Mouse (Mus musculus): ENCODE data around the gene Gatd1. TPM values are rescaled to one million over a fixed set of nuclear protein-coding genes. Genes with fewer than 3 reads are reported as not detected.
A peak's percentile ranks its signal among the peaks of the same experiment; 100 is the strongest.

Gatd1 gene
- total RNA-seq, 1 experiment = 25.9 TPM

GRCm38 (mm10) chr7:141418970-141419369 is 5.0 kb upstream of the Gatd1 start:
- DNase-seq (ENCODE audit: low read depth, low spot score) = no peak
- H3K4me3 ChIP-seq (ENCODE audit: insufficient read depth in 1 of 2, low read depth in 1 of 2, low read length in 2 of 2, poor library complexity in 1 of 2, severe bottlenecking in 1 of 2) = no peak overlapping the region
- H3K36me3 ChIP-seq (ENCODE audit: control insufficient read depth, insufficient read depth, low read length, poor library complexity, severe bottlenecking) = no peaks in the 10 kb centered on the region
- no peak overlapping the region for H3K27ac ChIP-seq (ENCODE audit: insufficient read depth, low read depth, low read length, poor library complexity, severe bottlenecking)
- peaks cover 7 to 11% of the 10 kb centered on the region in 2 experiments; a peak in 3 of 4 replicates for H3K4me1 ChIP-seq (ENCODE audit: control insufficient read depth in 2 of 2, insufficient read depth in 2 of 2, low read length in 2 of 2, poor library complexity in 1 of 2)
- H3K9me3 ChIP-seq (ENCODE audit: control insufficient read depth, insufficient read depth, low read depth, low read length) = no peaks in the 10 kb centered on the region
- in situ Hi-C loops (cut with MboI; ENCODE audit: low sequenced_read_pairs in 2 of 2, unreplicated experiment in 2 of 2) = no loop called here
- no peak for TF ChIP-seq ZNF384 (IDR thresholded peaks at IDR 0.05; ENCODE audit: low read depth, low read length)
- TF ChIP-seq ZC3H11A (IDR thresholded peaks at IDR 0.05; ENCODE audit: borderline replicate concordance, low read depth, low read length) = no peak
- TF ChIP-seq CHD2 (IDR thresholded peaks at IDR 0.05; ENCODE audit: low read depth, low read length) = no peak
- no peak for TF ChIP-seq MAFK (IDR thresholded peaks at IDR 0.05; ENCODE audit: insufficient read depth, low read depth, low read length)
- no peak for TF ChIP-seq HCFC1 (IDR thresholded peaks at IDR 0.05; ENCODE audit: borderline replicate concordance, insufficient read depth, low read length)
- H3K9ac ChIP-seq (ENCODE audit: insufficient read depth, low read depth, low read length, poor library complexity, severe bottlenecking) = no peak overlapping the region

- no peak for TF ChIP-seq ZC3H11A (IDR thresholded peaks at IDR 0.05; ENCODE audit: borderline replicate concordance, low read depth, low read length)
- TF ChIP-seq HCFC1 (IDR thresholded peaks at IDR 0.05; ENCODE audit: borderline replicate concordance, insufficient read depth, low read length) = no peak
- no peak for TF ChIP-seq MAFK (IDR thresholded peaks at IDR 0.05; ENCODE audit: insufficient read depth, low read depth, low read length)
- no peak for TF ChIP-seq ZNF384 (IDR thresholded peaks at IDR 0.05; ENCODE audit: low read depth, low read length)
- TF ChIP-seq CHD2 (IDR thresholded peaks at IDR 0.05; ENCODE audit: low read depth, low read length) = no peak
- in situ Hi-C loops (cut with MboI; ENCODE audit: low sequenced_read_pairs in 2 of 2, unreplicated experiment in 2 of 2) = no loop called here
- Histone ChIP-seq H3K36me3 (ENCODE audit: control insufficient read depth, insufficient read depth, low read length, poor library complexity, severe bottlenecking) (no peaks in the 10 kb centered on the region), H3K4me3 (ENCODE audit: insufficient read depth in 1 of 2, low read depth in 1 of 2, low read length in 2 of 2, poor library complexity in 1 of 2, severe bottlenecking in 1 of 2) (no peak overlapping the region), H3K9ac (ENCODE audit: insufficient read depth, low read depth, low read length, poor library complexity, severe bottlenecking) (no peak overlapping the region), H3K27ac (ENCODE audit: insufficient read depth, low read depth, low read length, poor library complexity, severe bottlenecking) (no peak overlapping the region), H3K9me3 (ENCODE audit: control insufficient read depth, insufficient read depth, low read depth, low read length) (no peaks in the 10 kb centered on the region), H3K4me1 (ENCODE audit: control insufficient read depth in 2 of 2, insufficient read depth in 2 of 2, low read length in 2 of 2, poor library complexity in 1 of 2) (peaks cover 7 to 11% of the 10 kb centered on the region in 2 experiments; a peak in 3 of 4 replicates)
- DNase-seq (ENCODE audit: low read depth, low spot score) = no peak
Measured at GRCm38 (mm10) chr7:141417731-141418681, 4.1 kb upstream of the Gatd1 start.

GRCm38 (mm10) chr7:141416144-141416841 is 2.4 kb upstream of the Gatd1 start:
- TF ChIP-seq ZNF384 (IDR thresholded peaks at IDR 0.05; ENCODE audit: low read depth, low read length) (no peak), HCFC1 (IDR thresholded peaks at IDR 0.05; ENCODE audit: borderline replicate concordance, insufficient read depth, low read length) (no peak), CHD2 (IDR thresholded peaks at IDR 0.05; ENCODE audit: low read depth, low read length) (no peak), MAFK (IDR thresholded peaks at IDR 0.05; ENCODE audit: insufficient read depth, low read depth, low read length) (no peak), ZC3H11A (IDR thresholded peaks at IDR 0.05; ENCODE audit: borderline replicate concordance, low read depth, low read length) (no peak)
- H3K4me1 ChIP-seq (ENCODE audit: control insufficient read depth in 2 of 2, insufficient read depth in 2 of 2, low read length in 2 of 2, poor library complexity in 1 of 2) = peaks cover 6 to 11% of the 10 kb centered on the region in 2 experiments; a peak in 3 of 4 replicates
- DNase-seq (ENCODE audit: low read depth, low spot score) = no peak
- H3K36me3 ChIP-seq (ENCODE audit: control insufficient read depth, insufficient read depth, low read length, poor library complexity, severe bottlenecking) = no peaks in the 10 kb centered on the region
- no peaks in the 10 kb centered on the region for H3K9me3 ChIP-seq (ENCODE audit: control insufficient read depth, insufficient read depth, low read depth, low read length)
- H3K9ac ChIP-seq (ENCODE audit: insufficient read depth, low read depth, low read length, poor library complexity, severe bottlenecking) = no peak overlapping the region
- in situ Hi-C loops (cut with MboI; ENCODE audit: low sequenced_read_pairs in 2 of 2, unreplicated experiment in 2 of 2) = no loop called here
- no peak overlapping the region for H3K4me3 ChIP-seq (ENCODE audit: insufficient read depth in 1 of 2, low read depth in 1 of 2, low read length in 2 of 2, poor library complexity in 1 of 2, severe bottlenecking in 1 of 2)
- peak overlapping the region; percentile 43; the same call in 1 of the 2 replicates for H3K27ac ChIP-seq (ENCODE audit: insufficient read depth, low read depth, low read length, poor library complexity, severe bottlenecking)

- in situ Hi-C loops (cut with MboI; ENCODE audit: low sequenced_read_pairs in 2 of 2, unreplicated experiment in 2 of 2) = no loop called here
- Histone ChIP-seq H3K36me3 (ENCODE audit: control insufficient read depth, insufficient read depth, low read length, poor library complexity, severe bottlenecking) (peaks cover 9% of the 10 kb centered on the region; the same call in 1 of the 2 replicates), H3K4me3 (ENCODE audit: insufficient read depth in 1 of 2, low read depth in 1 of 2, low read length in 2 of 2, poor library complexity in 1 of 2, severe bottlenecking in 1 of 2) (peak overlapping the region; percentile 91 to 94), H3K9ac (ENCODE audit: insufficient read depth, low read depth, low read length, poor library complexity, severe bottlenecking) (peak overlapping the region; percentile 89), H3K9me3 (ENCODE audit: control insufficient read depth, insufficient read depth, low read depth, low read length) (no peaks in the 10 kb centered on the region), H3K27ac (ENCODE audit: insufficient read depth, low read depth, low read length, poor library complexity, severe bottlenecking) (no peak overlapping the region), H3K4me1 (ENCODE audit: control insufficient read depth in 2 of 2, insufficient read depth in 2 of 2, low read length in 2 of 2, poor library complexity in 1 of 2) (peaks cover 6 to 15% of the 10 kb centered on the region in 2 experiments; a peak in 3 of 4 replicates)
- no peak for TF ChIP-seq ZC3H11A (IDR thresholded peaks at IDR 0.05; ENCODE audit: borderline replicate concordance, low read depth, low read length)
- no peak for DNase-seq (ENCODE audit: low read depth, low spot score)
Measured at GRCm38 (mm10) chr7:141413331-141413730, 605 bp downstream of the Gatd1 start.
